Mouse (Mus musculus): ENCODE results near the gene Tldc2. TPM values are rescaled to one million over a fixed set of nuclear protein-coding genes. Genes with fewer than 3 reads are reported as not detected.

Gene Tldc2
- polyA plus RNA-seq, 1 experiment from 2014 or later: not detected

DNA sequence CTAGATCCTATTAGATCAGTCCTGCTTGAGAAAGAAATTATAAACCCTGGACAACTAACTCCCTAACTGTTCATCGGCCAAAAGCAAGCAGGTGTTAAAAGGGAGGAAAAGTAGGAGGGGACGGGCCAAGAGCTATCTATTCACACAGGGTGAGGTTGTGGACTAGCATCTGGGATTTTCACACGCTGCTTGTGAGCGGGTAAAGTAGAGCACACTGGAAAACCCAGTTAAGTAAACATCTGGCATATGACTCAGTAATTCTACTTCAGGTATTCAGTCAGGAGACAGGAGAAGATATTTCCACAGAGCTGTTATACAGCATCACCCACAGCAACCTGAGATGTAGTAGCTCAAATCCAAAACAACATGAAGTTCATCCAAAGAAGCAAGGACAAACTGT lies 31.7 kb downstream of the Tldc2 start:
- Histone ChIP-seq H3K27ac (ENCODE audit: low read depth) (no peak overlapping the region), H3K36me3 (ENCODE audit: control insufficient read depth, insufficient read depth, low read length) (peaks cover 45% of the 10 kb centered on the region), H3K4me2 (ENCODE audit: low read length) (no peak overlapping the region), H3K4me3 (ENCODE audit: low read depth, low read length) (no peak overlapping the region), H3K4me1 (replicated peaks; ENCODE audit: control insufficient read depth, insufficient read depth, low read length) (no peaks in the 10 kb centered on the region), H3K9me3 (ENCODE audit: control insufficient read depth, low read length) (no peaks in the 10 kb centered on the region), H3K27me3 (replicated peaks; ENCODE audit: control insufficient read depth, insufficient read depth, low read length) (no peaks in the 10 kb centered on the region), H3K9ac (ENCODE audit: low read length) (no peak overlapping the region)
- ATAC-seq (replicated peaks; ENCODE audit: low FRiP score, low TSS enrichment, low read depth): peak; percentile 15; the same call in 1 of the 2 replicates
- WGBS: 62% methylated on average over 4 of the region's 4 CpGs
- DNase-seq (ENCODE audit: low spot score): no peak

DNA sequence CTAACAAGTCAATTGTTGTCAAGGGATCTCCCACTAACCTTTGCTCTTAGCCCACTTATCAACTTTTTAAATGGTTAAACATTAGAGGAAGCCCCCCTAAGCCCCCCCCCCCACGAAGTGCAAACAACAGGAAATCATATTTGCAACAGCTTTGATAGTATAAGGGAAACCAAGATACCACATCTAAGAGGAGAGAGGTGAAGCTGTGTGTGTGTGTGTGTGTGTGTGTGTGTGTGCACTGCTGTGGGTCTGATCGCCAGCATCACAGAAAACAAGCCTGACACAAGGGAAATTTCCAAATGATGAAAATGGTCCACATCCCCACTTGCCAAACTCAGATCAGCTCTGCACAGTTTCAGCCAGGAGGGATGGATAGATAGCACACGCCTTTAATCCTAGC lies 32.2 kb downstream of the Tldc2 start:
- WGBS: 47% methylated on average over 3 of the region's 3 CpGs
- 0 out of 2 replicates have a peak, but pooled peaks have one; percentile 45 for ATAC-seq (replicated peaks; ENCODE audit: low FRiP score, low TSS enrichment, low read depth)
- no peak overlapping the region for H3K4me2 ChIP-seq (ENCODE audit: low read length)

DNA sequence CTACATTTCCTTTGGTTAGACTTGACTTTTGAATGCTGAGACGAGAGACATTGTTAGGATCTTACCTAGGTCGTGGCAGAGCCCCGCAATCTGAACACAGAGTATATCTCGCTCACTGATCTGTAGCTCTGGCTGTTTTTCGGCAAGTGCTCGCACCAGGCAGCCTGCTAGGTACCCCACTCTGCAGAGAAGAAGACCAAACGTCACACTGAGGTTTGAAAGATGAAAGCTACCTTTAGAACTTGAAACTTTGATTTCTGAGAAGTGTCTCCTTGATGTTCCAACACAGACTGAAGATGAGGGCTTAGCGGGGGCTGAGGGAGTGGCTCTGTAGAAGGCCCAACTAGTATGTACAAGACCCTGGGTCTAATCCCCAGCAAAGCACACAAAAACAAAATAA lies 34.9 kb downstream of the Tldc2 start:
- Histone ChIP-seq H3K27ac (ENCODE audit: low read depth) (no peak overlapping the region), H3K4me2 (ENCODE audit: low read length) (no peak overlapping the region), H3K36me3 (ENCODE audit: control insufficient read depth, insufficient read depth, low read length) (peaks cover 31% of the 10 kb centered on the region), H3K9ac (ENCODE audit: low read length) (no peak overlapping the region), H3K27me3 (replicated peaks; ENCODE audit: control insufficient read depth, insufficient read depth, low read length) (no peaks in the 10 kb centered on the region), H3K4me3 (ENCODE audit: low read depth, low read length) (no peak overlapping the region), H3K9me3 (ENCODE audit: control insufficient read depth, low read length) (no peaks in the 10 kb centered on the region), H3K4me1 (replicated peaks; ENCODE audit: control insufficient read depth, insufficient read depth, low read length) (no peaks in the 10 kb centered on the region)
- DNase-seq (ENCODE audit: low spot score): no peak
- no peak for ATAC-seq (replicated peaks; ENCODE audit: low FRiP score, low TSS enrichment, low read depth)
- WGBS: 89% methylated on average over 8 of the region's 8 CpGs

More for the DNA sequence above, 32.2 kb downstream of the Tldc2 start:
- Histone ChIP-seq H3K9ac (ENCODE audit: low read length) (no peak overlapping the region), H3K9me3 (ENCODE audit: control insufficient read depth, low read length) (no peaks in the 10 kb centered on the region), H3K27ac (ENCODE audit: low read depth) (no peak overlapping the region), H3K4me3 (ENCODE audit: low read depth, low read length) (no peak overlapping the region), H3K36me3 (ENCODE audit: control insufficient read depth, insufficient read depth, low read length) (peaks cover 40% of the 10 kb centered on the region), H3K27me3 (replicated peaks; ENCODE audit: control insufficient read depth, insufficient read depth, low read length) (no peaks in the 10 kb centered on the region), H3K4me1 (replicated peaks; ENCODE audit: control insufficient read depth, insufficient read depth, low read length) (no peaks in the 10 kb centered on the region)
- DNase-seq (ENCODE audit: low spot score): no peak

DNA sequence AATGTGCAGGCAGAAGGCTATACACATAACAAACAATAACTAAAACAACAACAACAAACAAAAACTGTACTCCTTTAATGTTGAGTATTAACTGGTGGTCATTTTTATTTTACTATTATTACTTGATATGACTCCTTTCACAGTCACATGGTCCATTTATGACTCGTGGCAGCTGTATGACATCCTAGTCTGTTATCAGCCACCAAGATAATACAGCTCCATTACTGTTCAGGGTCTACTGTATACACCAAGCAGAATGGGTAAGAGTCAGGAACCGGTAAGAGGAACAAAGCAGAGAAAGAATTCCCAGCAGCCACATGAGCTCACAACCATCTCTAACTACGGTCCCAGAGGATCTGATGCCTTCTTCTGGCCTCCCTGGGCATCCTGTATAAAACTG lies 38.4 kb downstream of the Tldc2 start:
- ATAC-seq (replicated peaks; ENCODE audit: low FRiP score, low TSS enrichment, low read depth) (no peak), DNase-seq (ENCODE audit: low spot score) (no peak)
- Histone ChIP-seq H3K9ac (ENCODE audit: low read length) (no peak overlapping the region), H3K9me3 (ENCODE audit: control insufficient read depth, low read length) (no peaks in the 10 kb centered on the region), H3K36me3 (ENCODE audit: control insufficient read depth, insufficient read depth, low read length) (peaks cover 24% of the 10 kb centered on the region), H3K4me2 (ENCODE audit: low read length) (no peak overlapping the region), H3K4me1 (replicated peaks; ENCODE audit: control insufficient read depth, insufficient read depth, low read length) (peaks cover 3% of the 10 kb centered on the region; the same call in 1 of the 2 replicates), H3K27ac (ENCODE audit: low read depth) (no peak overlapping the region), H3K4me3 (ENCODE audit: low read depth, low read length) (no peak overlapping the region), H3K27me3 (replicated peaks; ENCODE audit: control insufficient read depth, insufficient read depth, low read length) (no peaks in the 10 kb centered on the region)
- WGBS: 78% methylated on average over 3 of the region's 3 CpGs

- ATAC-seq (replicated peaks; ENCODE audit: low FRiP score, low TSS enrichment, low read depth) (no peak), DNase-seq (ENCODE audit: low spot score) (no peak)
- peaks cover 11% of the 10 kb centered on the region for H3K36me3 ChIP-seq (ENCODE audit: control insufficient read depth, insufficient read depth, low read length)
- H3K27ac ChIP-seq (ENCODE audit: low read depth): no peak overlapping the region
- WGBS: 66% methylated on average over 3 of the region's 3 CpGs
- H3K4me3 ChIP-seq (ENCODE audit: low read depth, low read length): no peak overlapping the region
- H3K27me3 ChIP-seq (replicated peaks; ENCODE audit: control insufficient read depth, insufficient read depth, low read length): no peaks in the 10 kb centered on the region
- H3K4me1 ChIP-seq (replicated peaks; ENCODE audit: control insufficient read depth, insufficient read depth, low read length): peaks cover 3% of the 10 kb centered on the region; the same call in 1 of the 2 replicates
- no peaks in the 10 kb centered on the region for H3K9me3 ChIP-seq (ENCODE audit: control insufficient read depth, low read length)
- H3K9ac ChIP-seq (ENCODE audit: low read length): no peak overlapping the region
- no peak overlapping the region for H3K4me2 ChIP-seq (ENCODE audit: low read length)
These were observed 40.5 kb downstream of the Tldc2 start for GRCm38 (mm10) chr2:157127370-157127769.

DNA sequence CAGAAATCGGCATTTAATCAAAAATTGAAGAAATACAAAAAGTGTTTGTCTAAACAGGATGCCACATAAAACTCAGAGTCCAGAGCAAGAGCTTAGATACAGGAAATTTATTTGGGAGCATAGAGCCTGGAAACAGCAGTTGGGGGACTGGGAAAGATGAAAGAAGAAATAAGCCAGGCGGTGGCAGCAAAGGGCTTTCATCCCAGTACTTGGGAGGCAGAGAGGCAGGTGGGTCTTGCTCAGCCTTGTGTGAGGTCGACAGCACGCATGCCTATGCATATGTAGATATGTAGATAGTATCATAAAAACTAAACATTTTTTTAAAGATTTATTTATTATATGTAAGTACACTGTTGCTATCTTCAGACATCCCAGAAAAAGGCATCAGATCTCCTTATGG lies 41.2 kb downstream of the Tldc2 start:
- peaks cover 8% of the 10 kb centered on the region for H3K36me3 ChIP-seq (ENCODE audit: control insufficient read depth, insufficient read depth, low read length)
- H3K27ac ChIP-seq (ENCODE audit: low read depth): no peak overlapping the region
- H3K4me3 ChIP-seq (ENCODE audit: low read depth, low read length): no peak overlapping the region
- no peak overlapping the region for H3K9ac ChIP-seq (ENCODE audit: low read length)
- 56% methylated on average over 4 of the region's 4 CpGs for WGBS
- H3K27me3 ChIP-seq (replicated peaks; ENCODE audit: control insufficient read depth, insufficient read depth, low read length): no peaks in the 10 kb centered on the region
- no peaks in the 10 kb centered on the region for H3K9me3 ChIP-seq (ENCODE audit: control insufficient read depth, low read length)
- DNase-seq (ENCODE audit: low spot score): no peak
- peaks cover 3% of the 10 kb centered on the region; the same call in 1 of the 2 replicates for H3K4me1 ChIP-seq (replicated peaks; ENCODE audit: control insufficient read depth, insufficient read depth, low read length)
- no peak overlapping the region for H3K4me2 ChIP-seq (ENCODE audit: low read length)
- ATAC-seq (replicated peaks; ENCODE audit: low FRiP score, low TSS enrichment, low read depth): no peak

GRCm38 (mm10) chr2:157129096-157129495 lies 42.2 kb downstream of the Tldc2 start:
- no peak overlapping the region for H3K27ac ChIP-seq (ENCODE audit: low read depth)
- no peak for DNase-seq (ENCODE audit: low spot score)
- ATAC-seq (replicated peaks; ENCODE audit: low FRiP score, low TSS enrichment, low read depth): no peak
- H3K4me3 ChIP-seq (ENCODE audit: low read depth, low read length): no peak overlapping the region
- no peak overlapping the region for H3K4me2 ChIP-seq (ENCODE audit: low read length)
- peaks cover 5% of the 10 kb centered on the region for H3K36me3 ChIP-seq (ENCODE audit: control insufficient read depth, insufficient read depth, low read length)
- no peaks in the 10 kb centered on the region for H3K9me3 ChIP-seq (ENCODE audit: control insufficient read depth, low read length)
- H3K4me1 ChIP-seq (replicated peaks; ENCODE audit: control insufficient read depth, insufficient read depth, low read length): peaks cover 3% of the 10 kb centered on the region; the same call in 1 of the 2 replicates
- no peaks in the 10 kb centered on the region for H3K27me3 ChIP-seq (replicated peaks; ENCODE audit: control insufficient read depth, insufficient read depth, low read length)
- WGBS: 78% methylated on average over 4 of the region's 4 CpGs
- no peak overlapping the region for H3K9ac ChIP-seq (ENCODE audit: low read length)

DNA sequence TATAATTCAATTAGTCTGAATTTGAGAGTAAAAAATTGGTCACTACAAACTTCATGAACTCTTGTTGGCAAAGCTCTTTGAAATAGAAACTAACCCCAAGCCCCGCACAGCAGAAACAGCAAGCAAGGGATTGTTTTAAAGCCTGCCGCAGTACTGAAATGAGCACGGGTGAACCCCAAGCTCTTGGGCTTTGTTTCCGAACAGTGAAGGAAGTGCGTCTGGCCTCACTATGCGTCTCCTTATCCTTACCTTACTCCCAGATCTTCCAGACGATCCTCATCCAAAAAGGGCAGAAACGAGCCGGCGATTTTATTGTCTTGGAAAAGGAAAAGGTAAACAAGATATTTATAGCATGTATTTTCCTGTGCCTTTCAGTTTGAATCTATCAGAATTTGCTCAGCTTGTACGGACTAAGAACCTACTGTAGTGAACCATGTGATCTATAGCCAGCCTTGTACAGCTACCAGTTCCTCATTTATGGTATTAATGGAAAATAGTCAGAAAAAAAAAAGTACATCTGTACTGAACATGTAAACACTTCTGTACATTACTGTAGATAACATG lies 42.8 kb downstream of the Tldc2 start:
- no peak overlapping the region for H3K9ac ChIP-seq (ENCODE audit: low read length)
- ATAC-seq (replicated peaks; ENCODE audit: low FRiP score, low TSS enrichment, low read depth): no peak
- H3K9me3 ChIP-seq (ENCODE audit: control insufficient read depth, low read length): no peaks in the 10 kb centered on the region
- DNase-seq (ENCODE audit: low spot score): no peak
- H3K4me3 ChIP-seq (ENCODE audit: low read depth, low read length): no peak overlapping the region
- peaks cover 5% of the 10 kb centered on the region for H3K36me3 ChIP-seq (ENCODE audit: control insufficient read depth, insufficient read depth, low read length)
- peaks cover 3% of the 10 kb centered on the region; the same call in 1 of the 2 replicates for H3K4me1 ChIP-seq (replicated peaks; ENCODE audit: control insufficient read depth, insufficient read depth, low read length)
- no peak overlapping the region for H3K27ac ChIP-seq (ENCODE audit: low read depth)
- H3K4me2 ChIP-seq (ENCODE audit: low read length): no peak overlapping the region
- H3K27me3 ChIP-seq (replicated peaks; ENCODE audit: control insufficient read depth, insufficient read depth, low read length): no peaks in the 10 kb centered on the region
- 77% methylated on average over 11 of the region's 11 CpGs for WGBS

DNA sequence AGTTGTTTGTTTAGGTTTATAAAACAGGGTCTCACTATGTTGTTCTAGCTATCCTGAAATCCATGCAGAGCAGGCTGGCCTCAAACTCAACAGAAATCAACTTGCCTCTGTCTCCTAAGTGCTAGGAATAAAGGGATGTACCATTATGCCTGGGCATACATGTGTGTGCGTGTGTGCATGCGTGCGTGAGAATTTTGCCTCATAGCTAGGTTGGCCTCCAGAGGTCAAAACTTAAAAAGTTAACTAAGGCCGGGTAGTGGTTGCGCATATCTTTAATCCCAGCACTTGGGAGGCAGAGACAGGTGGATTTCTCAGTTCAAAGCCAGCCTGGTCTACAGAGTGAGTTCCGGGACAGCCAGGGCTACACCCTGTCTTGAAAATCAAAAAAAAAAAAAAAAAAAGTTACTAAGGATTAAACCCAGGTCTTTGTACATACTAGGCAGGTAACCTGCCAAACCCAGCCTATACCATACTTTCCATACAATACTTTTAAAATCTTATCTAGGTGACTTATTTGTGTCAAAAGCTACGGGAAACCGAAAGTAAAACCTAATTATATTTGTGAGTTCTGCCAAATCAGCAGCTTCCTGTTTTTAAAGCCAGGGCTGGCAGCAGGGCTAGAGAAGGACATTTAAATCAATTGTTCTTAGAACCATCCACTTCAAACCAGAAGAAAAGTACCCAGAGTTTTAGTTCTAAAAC lies 44.1 kb downstream of the Tldc2 start:
- 85% methylated on average over 8 of the region's 8 CpGs for WGBS
- no peak for ATAC-seq (replicated peaks; ENCODE audit: low FRiP score, low TSS enrichment, low read depth)
- no peaks in the 10 kb centered on the region for H3K9me3 ChIP-seq (ENCODE audit: control insufficient read depth, low read length)
- H3K4me3 ChIP-seq (ENCODE audit: low read depth, low read length): no peak overlapping the region
- H3K36me3 ChIP-seq (ENCODE audit: control insufficient read depth, insufficient read depth, low read length): peaks cover 5% of the 10 kb centered on the region; the same call in 1 of the 2 replicates
- H3K9ac ChIP-seq (ENCODE audit: low read length): no peak overlapping the region
- H3K27ac ChIP-seq (ENCODE audit: low read depth): no peak overlapping the region
- DNase-seq (ENCODE audit: low spot score): no peak
- H3K4me1 ChIP-seq (replicated peaks; ENCODE audit: control insufficient read depth, insufficient read depth, low read length): peaks cover 3% of the 10 kb centered on the region; the same call in 1 of the 2 replicates
- no peaks in the 10 kb centered on the region for H3K27me3 ChIP-seq (replicated peaks; ENCODE audit: control insufficient read depth, insufficient read depth, low read length)
- no peak overlapping the region for H3K4me2 ChIP-seq (ENCODE audit: low read length)
